Mouse (Mus musculus): ENCODE measurements at regions not wholly inside any gene's neighbourhood (a gene's known extent, or its start where the extent isn't known, plus 50 kb on each side); places are given as distances from the start of the nearest gene placed in this dataset.

- Histone ChIP-seq H3K36me3 (ENCODE audit: control insufficient read depth, insufficient read depth) (no peaks in the 10 kb centered on the region), H3K4me3 (replicated peaks; ENCODE audit: low read length) (no peak overlapping the region), H3K27ac (ENCODE audit: low read length) (no peak overlapping the region), H3K27me3 (replicated peaks; ENCODE audit: control insufficient read depth, insufficient read depth, low read length) (no peaks in the 10 kb centered on the region), H3K4me2 (ENCODE audit: low read length) (no peak overlapping the region), H3K9ac (replicated peaks; ENCODE audit: low read depth, low read length) (no peak overlapping the region), H3K4me1 (replicated peaks; ENCODE audit: control insufficient read depth, insufficient read depth, low read length) (no peaks in the 10 kb centered on the region), H3K9me3 (ENCODE audit: control insufficient read depth, low read length) (no peaks in the 10 kb centered on the region)
- ATAC-seq: no peak
- 18% methylated on average over 2 of the region's 2 CpGs for WGBS
Measured at GRCm38 (mm10) chr8:96834673-96835072, 946.3 kb upstream of the Got2 start.

GRCm38 (mm10) chr8:96829253-96829652 is 940.9 kb upstream of the Got2 start:
- WGBS: 94% methylated on average over 1 of the region's 1 CpGs
- ATAC-seq: no peak
- Histone ChIP-seq H3K4me1 (replicated peaks; ENCODE audit: control insufficient read depth, insufficient read depth, low read length) (no peaks in the 10 kb centered on the region), H3K4me3 (replicated peaks; ENCODE audit: low read length) (no peak overlapping the region), H3K4me2 (ENCODE audit: low read length) (no peak overlapping the region), H3K9ac (replicated peaks; ENCODE audit: low read depth, low read length) (no peak overlapping the region), H3K36me3 (ENCODE audit: control insufficient read depth, insufficient read depth) (no peaks in the 10 kb centered on the region), H3K9me3 (ENCODE audit: control insufficient read depth, low read length) (no peaks in the 10 kb centered on the region), H3K27ac (ENCODE audit: low read length) (no peak overlapping the region), H3K27me3 (replicated peaks; ENCODE audit: control insufficient read depth, insufficient read depth, low read length) (no peaks in the 10 kb centered on the region)

GRCm38 (mm10) chr8:96810550-96810949 is 922.2 kb upstream of the Got2 start:
- 78% methylated on average over 1 of the region's 1 CpGs for WGBS
- Histone ChIP-seq H3K27me3 (replicated peaks; ENCODE audit: control insufficient read depth, insufficient read depth, low read length) (no peaks in the 10 kb centered on the region), H3K4me3 (replicated peaks; ENCODE audit: low read length) (no peak overlapping the region), H3K4me1 (replicated peaks; ENCODE audit: control insufficient read depth, insufficient read depth, low read length) (no peaks in the 10 kb centered on the region), H3K36me3 (ENCODE audit: control insufficient read depth, insufficient read depth) (no peaks in the 10 kb centered on the region), H3K4me2 (ENCODE audit: low read length) (no peak overlapping the region), H3K9me3 (ENCODE audit: control insufficient read depth, low read length) (no peaks in the 10 kb centered on the region), H3K27ac (ENCODE audit: low read length) (no peak overlapping the region), H3K9ac (replicated peaks; ENCODE audit: low read depth, low read length) (no peak overlapping the region)
- no peak for ATAC-seq
